Mouse (Mus musculus) heart, postnatal 4 days (tissue): ENCODE measurements around the gene Themis3. TPM values are rescaled to one million over a fixed set of nuclear protein-coding genes. Genes with fewer than 3 reads are reported as not detected.

Experiments used
- DNase-seq: peaks from one replicate; pipeline ENCODE4 v3.0.0; 2021
- total RNA-seq, 2 experiments: library from RNA; stranded (reverse); gene quantifications; 2 replicates each; pipeline ENCODE4 v1.2.3; 2021

Themis3 gene
- total RNA-seq = under 1 TPM; 0.16 to 0.24 TPM

GRCm38 (mm10) chr17:66594435-66594834 lies at the start of gene Themis3:
Gene Themis3 (minus strand): TSS chr17:66594621.
- DNase-seq = no peak

- DNase-seq = peak; percentile 39
These were observed 43.7 kb upstream of the Themis3 start for GRCm38 (mm10) chr17:66637951-66638722.

- no peak for DNase-seq
These were observed 25.7 kb upstream of the Themis3 start for GRCm38 (mm10) chr17:66619996-66620656.

- DNase-seq = no peak
These were observed 24.9 kb upstream of the Themis3 start for GRCm38 (mm10) chr17:66619255-66619826.

- no peak for DNase-seq
These were observed 15.6 kb upstream of the Themis3 start for GRCm38 (mm10) chr17:66610032-66610431.

GRCm38 (mm10) chr17:66604931-66605330 lies 10.5 kb upstream of the Themis3 start:
- DNase-seq = no peak

GRCm38 (mm10) chr17:66601171-66601570 lies 6.8 kb upstream of the Themis3 start:
- DNase-seq = no peak

- DNase-seq = no peak
These were observed 1.4 kb upstream of the Themis3 start for GRCm38 (mm10) chr17:66595867-66596266.

- DNase-seq = no peak
These were observed 835 bp upstream of the Themis3 start for GRCm38 (mm10) chr17:66595256-66595655.

GRCm38 (mm10) chr17:66590353-66591075 lies 3.9 kb downstream of the Themis3 start:
- no peak for DNase-seq

- no peak for DNase-seq
These were observed 4.6 kb downstream of the Themis3 start for GRCm38 (mm10) chr17:66589864-66590263.

GRCm38 (mm10) chr17:66586741-66587140 lies 7.7 kb downstream of the Themis3 start:
- DNase-seq = no peak

GRCm38 (mm10) chr17:66586078-66586477 lies 8.3 kb downstream of the Themis3 start:
- DNase-seq = no peak

GRCm38 (mm10) chr17:66580990-66581389 lies 13.4 kb downstream of the Themis3 start:
- DNase-seq = no peak

GRCm38 (mm10) chr17:66578007-66578406 lies 16.4 kb downstream of the Themis3 start:
- DNase-seq = peak; percentile 67

GRCm38 (mm10) chr17:66577507-66577906 lies 16.9 kb downstream of the Themis3 start:
- DNase-seq = no peak

GRCm38 (mm10) chr17:66572677-66573060 lies 21.8 kb downstream of the Themis3 start:
- DNase-seq = peak; percentile 59

GRCm38 (mm10) chr17:66571860-66572676 lies 22.4 kb downstream of the Themis3 start:
- DNase-seq = no peak

- peak; percentile 46 for DNase-seq
These were observed 30.2 kb downstream of the Themis3 start for GRCm38 (mm10) chr17:66564213-66564612.

- no peak for DNase-seq
These were observed 30.9 kb downstream of the Themis3 start for GRCm38 (mm10) chr17:66563551-66563950.

GRCm38 (mm10) chr17:66561380-66561779 lies 33.0 kb downstream of the Themis3 start:
- DNase-seq = no peak
